Mouse (Mus musculus) skeletal muscle tissue, adult 2 months (tissue): ENCODE measurements around the gene Inpp5k.

Source experiments
- DNase-seq: peaks from one replicate; pipeline ENCODE4 v3.0.0-alpha.2; 2012; ENCODE audit warnings: low read depth, low spot score

Gene Inpp5k

DNA sequence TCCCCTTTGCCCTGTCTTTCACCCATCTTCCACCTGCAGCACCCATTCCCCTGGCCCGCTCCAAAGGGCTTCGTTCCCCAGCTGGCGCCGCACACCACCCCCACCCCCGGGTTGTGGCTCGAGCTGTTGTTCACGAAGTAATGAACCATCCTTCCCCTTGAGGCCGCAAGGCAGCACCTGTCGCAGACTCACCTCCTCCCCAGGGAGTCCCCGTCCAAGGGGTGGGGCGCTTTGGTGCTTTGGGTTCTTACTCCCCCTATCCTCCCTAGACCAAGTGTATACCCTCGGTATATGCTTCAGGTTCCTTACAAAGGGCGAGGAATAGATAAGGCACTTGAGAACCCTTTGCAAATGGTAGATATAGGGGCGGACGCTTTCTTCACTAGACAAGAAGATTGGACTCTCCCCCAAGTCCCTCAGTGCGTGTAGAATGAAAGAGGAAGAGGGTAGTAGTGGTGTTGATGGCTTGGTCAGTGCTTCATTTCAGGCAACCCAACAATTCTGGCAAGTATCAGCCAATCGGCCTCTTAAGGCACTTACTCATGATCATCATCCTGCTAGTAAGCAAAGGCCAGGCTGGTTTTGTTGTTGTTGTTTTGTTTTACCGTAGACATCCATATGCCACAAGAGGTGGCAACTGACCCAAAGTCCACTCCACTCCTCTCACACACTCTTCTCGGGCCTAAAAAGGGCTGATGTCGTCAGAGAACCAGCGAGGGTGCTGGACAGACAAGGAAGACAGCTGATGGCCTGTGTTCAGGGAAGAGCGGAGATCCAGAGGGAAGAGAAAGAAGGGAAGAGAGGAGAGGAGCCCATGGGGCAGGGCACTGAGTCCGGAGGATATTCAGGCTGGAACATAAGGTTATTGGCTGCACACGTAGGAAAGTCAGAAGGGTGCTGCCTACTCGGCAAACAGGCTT lies 23.9 kb downstream of the Inpp5k start:
- no peak for DNase-seq

DNA sequence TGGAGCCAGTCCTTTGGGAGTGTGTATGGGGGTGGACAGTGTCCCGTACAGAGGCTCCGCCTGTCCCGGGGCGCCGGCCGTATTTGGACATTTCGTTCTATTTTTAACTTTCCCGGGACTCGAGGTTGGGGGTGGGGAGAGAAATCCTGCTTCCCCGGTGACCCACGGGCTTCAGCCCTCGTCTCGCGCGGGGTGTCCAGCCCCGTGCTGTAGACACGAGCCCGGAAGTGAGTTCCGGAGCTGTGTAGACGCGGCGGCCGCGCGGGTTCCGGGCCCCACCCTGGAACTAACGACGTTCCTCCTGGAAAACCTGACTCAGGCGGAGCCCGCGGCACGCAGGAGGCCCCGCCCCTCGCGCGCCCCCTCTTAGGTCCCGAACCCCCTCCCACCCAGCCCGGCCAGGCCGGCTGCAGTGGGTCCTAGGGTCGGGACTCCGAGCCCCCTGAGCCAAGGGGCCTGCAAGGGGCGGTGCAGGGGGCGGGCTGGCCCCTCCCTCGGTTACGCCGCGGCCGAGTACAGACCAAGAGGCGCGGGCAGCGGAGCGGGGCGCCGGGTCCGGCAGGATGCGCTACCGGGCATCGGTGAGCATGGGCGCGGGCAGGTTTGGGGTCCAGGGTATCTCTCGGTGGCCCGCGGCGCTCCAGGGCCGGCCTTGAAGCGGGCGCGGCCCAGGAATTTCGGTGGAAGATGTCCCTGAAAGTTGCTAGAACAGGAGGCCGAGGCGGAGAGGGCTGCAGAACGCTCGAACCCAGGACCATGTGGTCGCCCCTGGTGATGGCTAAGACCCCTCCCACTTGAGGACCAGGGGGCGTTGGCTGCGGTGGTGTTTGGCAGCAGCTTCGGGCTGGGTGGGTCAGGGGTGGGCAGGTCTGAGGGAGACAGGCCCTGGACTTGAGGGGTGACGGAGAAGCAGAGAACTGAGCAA lies 25.1 kb downstream of the Inpp5k start:
- peak; percentile 73 for DNase-seq

DNA sequence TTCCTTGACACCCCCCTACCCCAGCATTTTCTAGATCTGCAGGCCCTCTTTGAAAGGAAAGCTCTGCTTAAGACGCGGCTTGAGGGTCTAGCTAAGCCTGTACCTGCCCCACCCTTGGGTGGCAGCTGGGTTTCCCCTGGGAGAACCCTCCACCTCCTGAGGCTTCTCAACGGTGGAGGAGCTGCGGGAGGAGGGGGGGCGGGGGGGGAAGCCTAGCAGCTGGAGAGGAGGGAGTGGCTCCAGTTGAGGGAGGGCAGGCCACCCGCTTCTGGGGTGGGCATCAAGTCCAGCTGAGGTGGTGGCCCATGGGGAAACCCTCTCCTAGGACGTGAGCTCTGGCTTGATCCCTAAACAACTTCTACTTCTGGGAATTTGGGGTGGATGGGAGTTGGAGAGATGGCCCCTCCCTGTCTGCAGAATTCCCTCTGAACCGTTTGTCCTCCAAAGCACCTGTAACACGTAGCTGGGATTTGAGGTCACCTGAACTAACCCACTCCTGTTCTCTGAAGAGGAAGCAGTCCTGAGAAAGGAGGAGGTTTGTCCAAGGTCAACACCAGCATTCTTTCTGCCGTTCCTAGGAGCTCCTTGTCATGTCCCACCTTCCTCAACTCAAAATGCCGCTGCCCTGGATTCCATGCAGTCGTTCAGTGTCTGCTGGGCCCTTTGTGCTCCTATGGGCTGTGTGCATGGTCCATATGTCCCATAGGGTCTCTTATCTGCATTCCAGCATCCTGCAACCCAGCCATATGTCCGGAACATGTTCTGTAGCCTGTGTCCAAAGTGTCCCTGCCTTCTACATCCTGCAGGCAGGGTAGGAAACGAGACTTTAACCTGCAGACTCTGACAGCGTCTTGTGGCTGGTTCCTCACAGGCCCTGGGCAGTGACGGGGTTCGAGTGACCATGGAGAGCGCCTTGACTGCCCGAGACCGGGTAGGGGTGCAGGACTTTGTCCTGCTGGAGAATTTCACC lies 26.1 kb downstream of the Inpp5k start:
- no peak for DNase-seq

DNA sequence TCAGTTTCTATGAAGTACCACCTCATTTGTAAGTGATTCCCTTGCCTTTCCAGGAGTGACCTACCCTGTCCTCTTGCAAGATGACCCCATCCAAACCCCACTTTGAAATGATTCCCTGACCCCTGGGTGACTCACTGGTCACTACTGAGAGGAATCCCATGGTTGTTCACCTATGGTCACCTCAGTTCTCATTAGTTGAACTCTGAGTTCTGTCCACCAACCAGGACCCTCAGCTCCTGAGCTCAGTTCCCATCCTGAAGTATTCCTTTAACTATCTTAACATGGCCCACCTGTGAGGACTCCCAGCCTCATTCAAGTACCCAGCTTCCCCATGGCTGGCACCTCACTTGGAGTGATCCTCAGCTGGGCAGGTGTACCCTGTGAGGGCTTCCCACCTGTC lies 27.1 kb downstream of the Inpp5k start:
- DNase-seq: no peak

DNA sequence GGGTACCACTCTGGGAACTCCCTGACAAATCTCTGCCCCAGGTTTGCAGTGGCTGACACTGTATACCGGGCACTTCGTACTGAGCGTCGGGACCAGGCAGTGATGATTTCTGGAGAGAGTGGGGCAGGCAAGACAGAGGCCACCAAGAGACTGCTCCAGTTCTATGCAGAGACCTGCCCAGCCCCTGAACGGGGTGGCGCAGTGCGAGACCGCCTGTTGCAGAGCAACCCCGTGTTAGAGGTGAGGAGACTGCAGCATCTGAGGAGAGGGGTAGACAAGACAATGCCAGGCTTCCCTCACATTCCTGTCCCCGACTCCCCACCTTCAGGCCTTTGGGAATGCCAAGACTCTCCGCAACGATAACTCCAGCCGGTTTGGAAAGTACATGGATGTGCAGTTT lies 27.5 kb downstream of the Inpp5k start:
- DNase-seq: no peak

DNA sequence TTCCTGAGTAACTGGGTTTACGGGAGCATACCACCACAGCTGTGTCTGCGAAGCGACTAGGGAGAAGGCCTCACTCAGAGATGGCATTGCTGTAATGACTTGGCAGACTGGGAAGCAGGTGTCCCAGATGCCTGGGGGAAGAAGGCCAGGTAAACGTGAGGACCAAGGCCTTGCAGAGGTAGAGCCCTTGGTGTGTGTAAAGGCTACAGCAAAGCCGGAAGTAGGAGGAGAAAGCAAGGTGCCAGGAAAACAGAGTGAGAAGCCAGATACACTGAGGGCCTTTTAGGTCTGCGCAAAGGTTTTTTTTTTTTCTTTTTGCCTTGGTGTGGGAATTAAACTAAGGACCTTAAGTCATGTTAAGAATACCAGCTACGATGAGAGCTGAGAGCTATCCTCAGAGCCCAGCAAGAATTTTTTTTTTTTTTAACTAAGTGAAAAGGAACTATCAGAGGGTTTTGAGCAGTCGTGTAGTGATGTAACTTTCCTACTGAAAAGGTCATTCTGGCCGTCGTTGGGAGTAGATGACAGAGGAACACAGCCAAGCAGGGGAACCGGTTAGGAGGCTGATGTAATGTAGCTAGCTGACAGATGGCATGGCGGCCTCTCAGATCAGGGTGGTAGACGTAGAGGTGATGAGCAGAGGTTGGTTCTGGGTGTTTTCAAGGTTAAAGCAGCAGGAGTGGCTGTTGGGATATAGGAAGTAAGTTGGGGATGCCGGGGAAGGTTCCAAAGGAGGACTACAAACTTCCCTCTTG lies 28.4 kb downstream of the Inpp5k start:
- no peak for DNase-seq

DNA sequence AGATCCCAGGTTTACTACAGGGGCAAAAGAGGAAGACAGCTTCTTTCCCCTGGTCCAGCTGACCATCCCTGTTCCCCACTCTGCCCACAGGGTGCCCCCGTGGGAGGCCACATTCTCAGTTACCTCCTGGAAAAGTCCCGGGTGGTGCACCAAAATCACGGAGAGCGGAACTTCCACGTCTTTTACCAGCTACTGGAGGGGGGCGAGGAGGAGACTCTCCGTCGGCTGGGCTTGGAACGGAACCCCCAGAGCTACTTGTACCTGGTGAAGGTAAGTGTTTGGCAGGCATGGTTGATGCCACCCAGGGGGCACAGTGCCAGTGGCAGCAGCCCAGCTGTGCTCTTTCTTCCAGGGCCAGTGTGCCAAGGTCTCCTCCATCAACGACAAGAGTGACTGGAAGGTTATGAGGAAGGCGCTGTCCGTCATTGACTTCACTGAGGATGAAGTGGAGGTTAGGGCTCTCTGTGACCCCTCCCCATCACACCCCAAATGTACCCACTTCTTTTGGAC lies 29.3 kb downstream of the Inpp5k start:
- no peak for DNase-seq

DNA sequence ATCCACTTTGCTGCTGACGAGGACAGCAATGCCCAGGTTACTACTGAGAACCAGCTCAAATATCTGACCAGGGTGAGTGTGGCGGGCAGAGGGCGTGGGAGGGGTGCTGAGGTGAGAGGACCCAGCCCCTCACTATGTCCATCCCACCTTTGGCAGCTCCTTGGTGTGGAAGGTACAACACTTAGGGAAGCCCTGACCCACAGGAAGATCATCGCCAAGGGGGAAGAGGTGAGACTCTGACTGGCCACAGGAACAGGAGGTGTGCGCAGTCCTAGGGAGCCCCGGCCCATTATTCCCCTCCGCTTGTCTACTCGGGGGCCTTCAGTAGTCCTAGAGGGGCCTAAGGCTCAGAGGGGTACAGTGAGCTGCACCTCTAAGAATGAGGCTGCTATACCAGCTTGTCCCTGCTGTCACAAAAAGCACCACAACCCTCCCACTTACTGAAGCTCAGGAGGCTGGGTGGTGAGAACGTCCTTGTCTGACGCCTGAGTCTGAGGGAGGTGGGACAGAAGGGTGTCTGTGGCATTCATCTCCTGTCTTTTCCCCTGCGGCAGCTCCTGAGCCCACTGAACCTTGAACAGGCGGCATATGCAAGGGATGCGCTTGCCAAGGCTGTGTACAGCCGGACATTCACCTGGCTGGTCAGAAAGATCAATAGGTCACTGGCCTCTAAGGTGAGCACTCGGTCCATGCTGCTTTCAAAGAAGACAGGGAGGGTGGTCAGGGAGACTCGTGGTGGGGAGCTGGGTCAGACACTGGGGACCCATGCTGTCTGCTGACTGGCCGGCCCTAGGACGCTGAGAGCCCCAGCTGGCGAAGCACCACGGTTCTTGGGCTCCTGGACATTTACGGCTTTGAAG lies 30.4 kb downstream of the Inpp5k start:
- no peak for DNase-seq

DNA sequence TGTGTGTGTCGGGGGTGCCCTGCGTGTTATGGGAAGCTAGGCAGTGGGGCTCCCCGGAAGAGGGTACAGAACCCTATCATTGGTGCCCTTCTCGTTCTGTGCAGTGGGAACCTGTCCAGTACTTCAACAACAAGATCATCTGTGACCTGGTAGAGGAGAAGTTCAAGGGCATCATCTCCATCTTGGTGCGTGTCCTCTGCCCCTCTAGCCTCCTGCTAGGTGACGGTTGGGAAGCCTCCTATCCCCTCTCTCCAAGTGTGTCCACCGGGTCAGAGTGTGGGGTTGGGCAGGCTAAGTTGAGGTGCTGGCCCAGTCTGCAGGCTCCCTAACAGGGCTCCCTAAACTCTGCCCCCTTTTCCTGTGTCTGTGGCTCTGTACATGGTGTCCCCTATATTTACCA lies 31.3 kb downstream of the Inpp5k start:
- DNase-seq: no peak

DNA sequence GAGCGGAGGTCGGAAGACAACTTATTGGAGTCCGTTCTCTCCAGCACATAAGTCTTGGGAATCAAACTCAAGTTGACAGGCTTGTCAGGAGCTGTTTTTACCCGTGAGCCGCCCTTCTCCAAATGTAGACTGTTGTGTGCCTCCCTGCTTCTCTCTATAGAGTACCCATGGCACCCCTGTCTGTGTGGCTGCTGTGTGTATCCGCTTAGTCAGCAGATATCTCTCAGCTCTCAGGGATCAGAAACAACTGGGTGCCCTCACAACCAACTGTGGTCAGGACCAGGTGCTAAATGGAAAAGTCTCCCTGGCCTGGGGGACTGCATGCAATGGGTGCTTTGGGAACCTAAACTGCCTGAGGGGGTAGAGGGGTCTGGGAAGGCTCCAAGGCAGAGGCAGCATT lies 35.5 kb downstream of the Inpp5k start:
- no peak for DNase-seq

DNA sequence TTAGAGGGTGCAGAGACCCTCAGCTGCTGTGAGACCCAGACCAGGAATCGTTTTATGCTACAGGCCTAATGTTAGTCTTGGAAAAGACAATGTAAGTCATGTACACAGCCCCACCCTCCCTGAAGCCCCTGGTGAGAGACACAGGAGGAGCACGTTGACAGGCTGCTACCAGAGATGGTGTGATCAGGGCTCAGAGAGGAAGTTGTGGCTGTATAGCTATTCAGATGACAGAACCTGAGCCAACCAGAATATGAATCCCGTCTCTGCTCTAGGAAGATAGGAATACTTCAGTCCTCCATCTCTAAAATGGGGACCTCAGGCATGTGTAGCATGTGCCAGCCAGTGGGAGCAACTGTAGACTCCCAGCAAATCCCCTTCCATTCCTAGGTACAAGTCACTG lies 37.8 kb downstream of the Inpp5k start:
- DNase-seq: no peak

DNA sequence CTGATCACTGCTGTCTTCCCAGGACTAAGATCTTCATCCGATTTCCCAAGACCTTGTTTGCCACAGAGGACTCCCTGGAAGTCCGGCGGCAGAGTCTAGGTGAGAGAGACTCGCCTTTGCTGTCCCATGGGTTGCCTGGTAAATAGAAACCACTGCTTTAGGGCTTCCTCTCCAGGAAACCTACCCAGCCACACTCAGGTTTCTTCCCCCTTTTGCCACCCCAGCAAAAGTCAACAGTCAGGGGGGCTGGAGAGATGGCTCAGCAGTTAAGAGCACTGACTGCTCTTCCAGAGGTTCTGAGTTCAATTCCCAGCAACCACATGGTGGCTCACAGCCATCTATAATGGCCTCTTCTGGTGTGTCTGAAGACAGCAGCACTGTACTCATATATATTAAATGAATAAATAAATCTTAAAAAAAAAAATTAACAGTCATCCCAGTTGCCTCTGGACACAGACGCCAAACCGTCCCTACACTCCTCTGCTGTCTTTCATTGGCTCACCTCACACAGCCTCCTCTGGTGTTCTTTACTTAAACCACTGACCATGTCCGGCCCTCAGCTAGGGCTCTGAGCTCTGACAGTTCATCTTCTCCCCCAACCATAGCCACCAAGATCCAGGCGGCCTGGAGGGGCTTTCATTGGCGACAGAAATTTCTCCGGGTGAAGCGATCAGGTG lies 38.5 kb downstream of the Inpp5k start:
- no peak for DNase-seq

DNA sequence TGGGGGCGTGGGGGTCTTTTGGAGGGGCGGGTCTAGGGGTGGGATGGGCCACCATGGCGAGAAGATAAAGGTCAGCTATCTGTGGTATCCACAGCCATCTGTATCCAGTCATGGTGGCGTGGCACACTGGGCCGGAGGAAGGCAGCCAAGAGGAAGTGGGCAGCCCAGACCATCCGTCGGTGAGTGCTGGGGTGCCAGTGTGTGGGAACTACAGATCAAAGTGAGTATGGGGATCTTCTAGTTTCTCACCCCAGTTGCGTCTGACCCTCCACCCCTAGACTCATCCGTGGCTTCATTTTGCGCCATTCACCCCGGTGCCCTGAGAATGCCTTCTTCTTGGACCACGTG lies 39.0 kb downstream of the Inpp5k start:
- DNase-seq: no peak

DNA sequence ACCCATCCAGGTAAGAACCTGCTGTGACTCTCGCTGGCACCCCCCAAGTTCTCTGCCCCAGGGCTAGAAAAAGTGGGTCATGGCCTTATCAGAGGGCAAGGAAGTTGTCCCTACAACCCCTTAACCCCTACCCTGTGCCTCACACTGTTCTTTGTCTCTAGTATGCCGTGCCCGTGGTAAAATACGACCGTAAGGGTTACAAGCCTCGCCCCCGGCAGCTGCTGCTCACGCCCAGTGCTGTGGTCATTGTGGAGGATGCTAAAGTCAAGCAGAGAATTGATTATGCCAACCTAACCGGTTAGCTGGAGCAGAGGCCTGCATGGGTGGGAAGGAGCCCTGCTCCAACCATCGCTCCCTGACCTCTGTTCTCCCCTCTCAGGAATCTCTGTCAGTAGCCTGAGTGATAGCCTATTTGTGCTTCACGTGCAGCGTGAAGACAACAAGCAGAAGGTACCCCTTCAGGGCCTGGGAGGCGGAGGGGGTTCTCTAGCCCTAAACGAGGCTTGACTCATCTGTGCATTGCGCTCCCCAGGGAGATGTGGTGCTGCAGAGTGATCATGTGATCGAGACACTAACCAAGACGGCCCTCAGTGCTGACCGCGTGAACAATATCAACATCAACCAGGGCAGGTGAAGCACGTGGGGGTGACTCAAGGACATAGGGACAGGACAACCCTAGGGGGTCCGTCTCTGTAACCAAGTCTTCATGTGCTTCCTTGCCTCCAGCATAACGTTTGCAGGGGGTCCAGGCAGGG lies 40.8 kb downstream of the Inpp5k start:
- no peak for DNase-seq

DNA sequence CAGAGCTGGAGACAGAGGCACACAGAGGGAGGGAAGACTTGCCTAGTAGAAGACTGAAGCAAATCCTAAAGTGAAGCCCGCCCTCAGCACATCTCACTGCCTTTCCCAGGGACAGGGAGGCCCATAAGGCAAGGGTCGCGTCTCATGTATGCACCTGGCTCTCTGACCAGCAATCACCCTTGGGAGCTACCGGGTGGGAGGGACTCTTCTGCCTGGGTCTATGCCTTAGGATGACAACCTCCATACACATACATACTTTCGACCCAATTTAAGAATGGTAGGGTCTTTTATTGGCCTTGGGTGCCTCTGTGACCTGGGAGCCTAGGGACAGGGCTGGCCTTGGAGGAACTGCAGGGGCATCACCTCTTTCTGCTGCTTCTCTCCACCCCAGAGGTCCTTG lies 42.6 kb downstream of the Inpp5k start:
- no peak for DNase-seq

DNA sequence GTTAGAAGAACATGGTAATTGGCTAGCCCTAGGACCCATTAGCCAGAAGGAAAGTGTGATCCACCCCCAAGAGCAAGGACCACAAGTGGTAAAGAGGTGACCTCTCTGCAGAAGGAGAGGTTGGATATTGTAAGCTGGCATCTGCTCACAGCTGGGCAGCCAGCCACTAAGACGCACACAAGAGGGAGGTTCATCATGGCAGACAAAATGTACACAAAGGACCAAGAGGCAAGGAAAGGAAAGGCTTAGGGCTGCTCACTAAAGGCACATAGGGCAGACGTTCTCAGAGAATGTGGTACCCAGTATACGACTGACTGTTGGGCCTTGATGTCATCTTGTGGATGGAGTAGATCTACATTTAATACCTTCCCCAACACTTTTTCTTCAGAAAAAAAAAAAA lies 44.1 kb downstream of the Inpp5k start:
- no peak for DNase-seq

DNA sequence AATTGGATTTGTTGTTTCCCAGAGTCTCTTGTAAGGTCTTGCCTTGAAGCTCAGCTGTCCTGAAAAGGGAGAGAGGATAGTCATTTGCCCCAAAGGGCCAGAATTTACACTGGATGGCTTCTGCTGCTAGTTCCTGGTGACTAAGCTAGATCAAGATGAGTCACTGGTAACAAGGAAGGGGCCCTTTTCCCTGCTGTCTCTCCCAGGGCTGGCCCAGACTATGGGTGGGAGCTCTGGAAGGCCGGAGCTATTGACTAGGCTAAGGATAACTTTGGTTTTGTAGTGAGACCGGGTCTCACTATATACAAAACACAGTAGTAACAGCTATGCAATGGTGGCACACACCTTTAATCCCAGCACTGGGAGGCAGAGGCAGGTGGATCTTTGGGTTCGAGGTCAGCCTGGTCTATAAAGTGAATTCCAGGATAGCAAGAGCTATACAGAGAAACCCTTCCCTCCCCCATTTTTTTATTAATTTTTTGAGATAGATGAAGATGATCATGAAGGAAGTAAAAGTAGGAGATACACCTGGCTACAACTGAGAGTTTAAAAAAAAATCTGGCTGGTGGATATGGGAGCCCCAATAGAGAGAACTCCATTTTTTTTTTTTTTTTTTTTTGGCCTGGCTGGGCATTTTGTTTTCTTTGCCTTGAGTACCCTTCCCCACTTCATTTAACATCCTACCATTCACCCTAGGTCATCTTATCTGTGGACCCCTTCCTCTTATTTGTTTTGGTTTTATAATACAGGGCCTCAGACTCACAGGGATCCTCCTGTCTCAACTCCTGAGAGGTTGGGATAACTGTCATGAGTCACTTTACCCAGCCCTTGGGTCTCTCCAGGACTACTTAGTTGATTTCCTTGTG lies 47.3 kb downstream of the Inpp5k start:
- DNase-seq: no peak
